Mouse (Mus musculus) kidney, adult 2 months (tissue): ENCODE measurements at regions not wholly inside any gene's neighbourhood (a gene's known extent, or its start where the extent isn't known, plus 50 kb on each side); places are given as distances from the start of the nearest gene placed in this dataset.

ENCODE experiments used
- DNase-seq: peaks from one replicate; pipeline ENCODE4 v3.0.0; 2021
- H3K27ac ChIP-seq: fragments of 200-500 bp; 2 replicates; pipeline ENCODE4 v1.5.1; 2012; ENCODE audit warnings: low read depth, low read length, control low read depth, inconsistent platforms; ENCODE audit not compliant: insufficient read depth
- H3K27me3 ChIP-seq: fragments of 200-500 bp; replicated peaks from 2 replicates; pipeline ENCODE4 v1.6.1; 2012; ENCODE audit warnings: mild to moderate bottlenecking, moderate library complexity, low read length, inconsistent platforms; ENCODE audit not compliant: control insufficient read depth, insufficient read depth
- H3K36me3 ChIP-seq: fragments of 200-500 bp; 2 replicates; pipeline ENCODE4 v1.6.1; 2012; ENCODE audit warnings: mild to moderate bottlenecking, moderate library complexity, low read length, inconsistent platforms; ENCODE audit not compliant: control insufficient read depth, insufficient read depth
- H3K4me1 ChIP-seq: fragments of 200-500 bp; 2 replicates; pipeline ENCODE4 v1.6.1; 2011; ENCODE audit warnings: low read length; ENCODE audit not compliant: control insufficient read depth, insufficient read depth
- H3K4me3 ChIP-seq: fragments of 200-500 bp; 2 replicates; pipeline ENCODE4 v1.5.1; 2011; ENCODE audit warnings: mild to moderate bottlenecking, low read depth, low read length, control low read depth; ENCODE audit not compliant: insufficient read depth
- CTCF ChIP-seq: fragments of 200-500 bp; conservative IDR thresholded peaks from 2 replicates; pipeline ENCODE4 v1.5.1; 2011; ENCODE audit warnings: low read depth, mild to moderate bottlenecking, control low read depth, low read length, moderate library complexity, mixed read lengths; ENCODE audit not compliant: insufficient read depth, insufficient read length
- POLR2A ChIP-seq: fragments of 200-500 bp; IDR thresholded peaks from one replicate; pipeline ENCODE4 v1.6.1; 2011; ENCODE audit warnings: low read depth, low read length, control low read depth
- WGBS: fragments of 180-500 bp; shearing (Covaris S2); methylation state at CpG from one replicate; pipeline ENCODE4 v1.1.7; 2018; 5-methylcytosine and 5-hydroxymethylcytosine counted together

DNA sequence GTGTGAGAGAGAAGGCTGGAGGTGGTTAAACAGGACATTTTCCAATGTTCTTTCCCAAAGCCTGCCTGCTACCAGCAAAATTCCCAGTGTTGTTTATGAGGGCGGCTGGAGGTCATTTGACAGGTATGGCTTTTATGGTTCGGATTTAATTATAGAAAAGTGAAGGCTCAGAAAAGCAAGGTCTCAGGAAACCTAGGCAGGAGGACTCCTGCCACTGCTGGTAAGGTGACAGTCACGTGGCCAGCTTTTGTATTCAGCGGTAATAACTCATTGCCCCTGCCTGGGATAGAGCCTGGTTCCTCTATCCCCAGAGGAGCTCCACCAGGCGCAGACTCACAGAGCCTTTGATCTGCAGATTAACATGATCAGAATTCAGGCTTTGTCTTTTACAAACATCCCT, 235.2 kb upstream of the Hnrnpa3 start:
- TF ChIP-seq CTCF (no peak), POLR2A (no peak)
- DNase-seq, result peak; percentile 9
- H3K27ac ChIP-seq, result no peak overlapping the region

DNA sequence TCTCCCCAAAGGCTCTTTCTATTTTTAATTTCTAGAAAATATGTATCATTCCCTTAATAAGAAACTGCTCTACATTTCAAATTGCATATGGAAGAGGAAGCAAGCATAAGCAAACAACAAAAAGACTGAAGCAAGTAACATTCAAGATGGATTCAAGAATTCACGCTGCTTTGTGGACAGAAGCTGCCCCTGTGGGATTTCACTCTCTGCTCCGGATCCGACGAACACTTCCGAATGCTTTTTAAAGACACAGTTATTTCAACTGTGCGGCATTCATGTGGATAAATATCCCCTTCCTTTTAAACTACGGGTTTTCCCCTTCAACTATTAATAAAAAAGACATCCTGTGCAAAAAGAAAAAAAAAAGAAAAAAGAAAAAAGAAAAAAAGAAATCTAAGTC, 234.7 kb upstream of the Hnrnpa3 start:
- TF ChIP-seq CTCF, result no peak
- no peak for TF ChIP-seq POLR2A
- Histone ChIP-seq H3K27me3 (no peaks in the 10 kb centered on the region), H3K36me3 (no peaks in the 10 kb centered on the region), H3K27ac (no peak overlapping the region), H3K4me1 (no peaks in the 10 kb centered on the region), H3K4me3 (no peak overlapping the region)
- no peak for DNase-seq
- WGBS, result 55% methylated on average over 7 of the region's 7 CpGs

More for the DNA sequence above, 235.2 kb upstream of the Hnrnpa3 start:
- 32% methylated on average over 5 of the region's 5 CpGs for WGBS
- Histone ChIP-seq H3K36me3 (no peaks in the 10 kb centered on the region), H3K4me3 (no peak overlapping the region), H3K27me3 (no peaks in the 10 kb centered on the region), H3K4me1 (no peaks in the 10 kb centered on the region)

DNA sequence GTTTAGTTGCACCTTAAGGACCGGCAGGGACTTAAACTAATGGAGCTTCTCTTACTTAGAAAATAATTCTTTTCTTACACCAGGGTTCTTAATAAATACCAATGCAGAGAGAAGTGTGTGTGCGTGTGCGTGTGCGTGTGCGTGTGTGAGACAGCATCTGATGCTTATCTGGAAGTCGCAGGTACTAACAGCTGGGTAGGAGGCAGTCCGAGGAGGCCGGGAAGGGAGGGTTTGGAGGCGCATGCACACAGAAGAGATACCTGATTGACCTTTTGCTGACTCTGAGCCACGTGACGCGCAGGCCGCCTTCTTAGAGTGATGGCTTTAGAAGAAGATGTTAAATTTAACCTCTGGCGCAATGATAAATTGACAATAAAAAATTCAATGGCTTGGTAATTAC, 234.2 kb upstream of the Hnrnpa3 start:
- Histone ChIP-seq H3K4me1 (no peaks in the 10 kb centered on the region), H3K27me3 (no peaks in the 10 kb centered on the region), H3K4me3 (no peak overlapping the region), H3K27ac (no peak overlapping the region), H3K36me3 (no peaks in the 10 kb centered on the region)
- TF ChIP-seq CTCF (no peak), POLR2A (no peak)
- no peak for DNase-seq
- WGBS, result 70% methylated on average over 14 of the region's 14 CpGs

DNA sequence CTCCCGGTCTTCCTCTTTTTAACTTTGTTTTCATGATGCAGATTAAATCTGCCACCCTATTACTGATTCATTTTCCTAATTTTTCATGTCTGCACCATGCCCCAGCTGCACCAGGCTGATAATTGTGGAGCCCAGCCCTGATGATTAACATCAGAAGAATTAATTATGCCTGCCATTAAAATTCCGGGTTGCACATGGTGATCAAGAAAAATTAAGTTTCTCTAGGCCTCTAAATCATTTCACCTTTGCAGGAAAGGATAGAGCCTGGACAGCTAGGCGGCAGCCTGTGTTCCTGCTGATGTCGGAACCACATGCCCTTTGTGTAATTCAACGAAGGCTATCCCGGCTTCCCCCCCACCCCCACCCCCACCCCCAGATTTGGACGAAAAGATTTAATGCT, 233.7 kb upstream of the Hnrnpa3 start:
- no peaks in the 10 kb centered on the region for H3K4me1 ChIP-seq
- TF ChIP-seq POLR2A (no peak), CTCF (no peak)
- WGBS, result 38% methylated on average over 7 of the region's 7 CpGs

DNA sequence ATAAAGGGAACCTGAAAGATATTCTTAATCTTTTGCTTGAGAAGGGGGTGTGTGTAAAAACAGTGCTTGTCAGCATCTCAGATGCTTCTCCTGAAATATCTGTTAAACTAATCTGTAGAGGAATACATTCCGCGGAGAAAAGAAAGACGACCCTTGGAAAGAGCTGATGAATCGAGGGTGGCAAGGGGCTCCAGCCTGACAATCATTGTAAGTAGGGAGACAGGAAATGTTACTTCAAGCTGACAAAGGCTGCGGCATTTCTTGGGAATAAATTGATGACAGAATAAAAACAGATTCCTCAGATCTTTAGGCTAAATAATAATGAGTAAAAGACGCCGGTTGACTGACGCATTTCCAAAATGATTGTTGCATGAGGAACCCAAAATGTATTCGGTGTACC, 233.3 kb upstream of the Hnrnpa3 start:
- 64% methylated on average over 9 of the region's 9 CpGs for WGBS
- TF ChIP-seq POLR2A (no peak), CTCF (no peak)
- no peak for DNase-seq

More for the DNA sequence above, 233.7 kb upstream of the Hnrnpa3 start:
- Histone ChIP-seq H3K27ac (no peak overlapping the region), H3K36me3 (no peaks in the 10 kb centered on the region), H3K27me3 (no peaks in the 10 kb centered on the region), H3K4me3 (no peak overlapping the region)
- no peak for DNase-seq

DNA sequence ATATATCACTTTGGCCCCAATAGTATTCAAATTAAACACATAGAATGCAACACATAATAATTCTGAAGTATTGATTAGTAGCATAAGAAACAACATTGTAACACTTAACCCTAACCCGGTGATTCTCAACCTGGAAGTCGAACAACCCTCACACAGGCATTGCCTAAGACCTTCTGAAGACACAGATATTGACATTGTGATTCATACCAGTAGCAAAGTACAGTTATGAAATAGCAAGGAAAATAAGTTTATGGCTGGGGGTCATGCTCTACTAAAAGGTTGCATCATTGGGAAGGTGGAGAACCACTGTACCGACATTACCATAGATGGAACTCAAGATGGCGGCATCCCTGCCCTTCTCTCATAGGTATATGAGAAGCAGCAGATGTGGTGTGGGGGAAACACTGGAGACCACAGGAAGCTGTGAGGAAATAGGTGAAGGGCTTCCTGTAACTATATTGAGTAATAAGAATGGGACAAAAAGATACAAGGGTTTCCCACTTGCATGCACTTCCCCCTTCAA, 231.1 kb upstream of the Hnrnpa3 start:
- Histone ChIP-seq H3K4me1 (no peaks in the 10 kb centered on the region), H3K27ac (no peak overlapping the region), H3K27me3 (no peaks in the 10 kb centered on the region), H3K4me3 (no peak overlapping the region), H3K36me3 (no peaks in the 10 kb centered on the region)
- no peak for DNase-seq
- 99% methylated on average over 4 of the region's 4 CpGs for WGBS
- no peak for TF ChIP-seq POLR2A
- TF ChIP-seq CTCF, result no peak

More for the DNA sequence above, 233.3 kb upstream of the Hnrnpa3 start:
- no peaks in the 10 kb centered on the region for H3K27me3 ChIP-seq
- no peak overlapping the region for H3K27ac ChIP-seq
- H3K4me1 ChIP-seq, result no peaks in the 10 kb centered on the region
- H3K36me3 ChIP-seq, result no peaks in the 10 kb centered on the region
- H3K4me3 ChIP-seq, result no peak overlapping the region

DNA sequence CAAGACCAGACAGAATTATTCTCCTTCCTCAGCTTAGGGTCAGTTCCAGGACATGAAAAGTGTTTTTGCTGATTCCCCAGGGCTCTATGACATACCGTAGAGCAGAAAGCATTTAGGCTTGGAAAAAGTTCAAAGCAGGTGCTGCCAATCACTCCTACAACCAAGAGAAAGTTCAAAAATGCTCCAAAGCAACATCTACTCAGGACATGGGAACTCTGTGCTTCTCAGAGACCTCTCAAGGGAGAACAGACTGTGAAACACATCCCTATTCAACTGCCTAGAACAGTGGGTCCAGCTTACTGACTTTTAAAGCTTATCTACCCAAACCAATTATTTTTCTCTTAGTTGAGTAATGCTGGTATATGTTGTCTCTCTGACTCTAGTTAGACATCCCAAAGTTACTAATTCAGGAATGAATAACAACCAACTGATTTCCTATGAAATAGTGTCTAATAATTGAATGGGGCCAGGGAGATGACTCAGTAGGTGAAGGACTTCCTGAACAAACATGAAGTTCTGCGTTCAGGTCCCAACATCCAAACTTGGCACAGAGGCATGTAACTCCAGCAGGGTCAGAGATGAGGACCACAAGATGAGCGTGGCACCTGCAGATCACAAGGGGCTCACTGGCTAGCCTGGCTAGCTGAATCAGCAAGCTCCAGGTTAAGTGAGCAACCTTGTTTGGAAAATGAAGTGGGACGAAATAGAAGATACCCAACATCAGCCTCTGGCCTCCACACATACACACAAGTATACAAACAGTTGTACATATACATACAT, 228.7 kb upstream of the Hnrnpa3 start:
- H3K4me1 ChIP-seq, result no peaks in the 10 kb centered on the region
- WGBS, result 85% methylated on average over 4 of the region's 4 CpGs
- no peaks in the 10 kb centered on the region for H3K36me3 ChIP-seq
- H3K27me3 ChIP-seq, result no peaks in the 10 kb centered on the region
- no peak overlapping the region for H3K27ac ChIP-seq
- no peak overlapping the region for H3K4me3 ChIP-seq
- TF ChIP-seq CTCF (no peak), POLR2A (no peak)
- DNase-seq, result no peak
